In genomic region chr11:76997916-76998704, GRCm38 (mm10) we compare ENCODE assay signal across 8 mouse cellular contexts. TPM values are rescaled to one million over a fixed set of nuclear protein-coding genes. Genes with fewer than 3 reads are reported as not detected.
DNase-seq lines count a peak whose midpoint lies in the region; ATAC-seq lines count a peak whose summit lies in the region.

Gene Slc6a4, plus strand, starts transcription at chr11:76998603.

- H3K27ac ChIP-seq in heart, embryonic 10.5 days: no peak within 1 kb of the TSS; the same call in 1 of the 2 replicates
- no peak within 1 kb of the TSS for H3K27ac ChIP-seq in forebrain, embryonic 14.5 days (ENCODE audit: low read depth, low read length)

- peaks cover 82% of the 10 kb centered on the region for H3K27me3 ChIP-seq in heart, embryonic 10.5 days (ENCODE audit: insufficient read depth, poor library complexity, severe bottlenecking)
- peaks cover 48% of the 10 kb centered on the region for H3K27me3 ChIP-seq in forebrain, embryonic 14.5 days (replicated peaks; ENCODE audit: control insufficient read depth, insufficient read depth, low read length)

- no peaks in the 10 kb centered on the region for H3K36me3 ChIP-seq in heart, embryonic 10.5 days
- no peaks in the 10 kb centered on the region for H3K36me3 ChIP-seq in forebrain, embryonic 14.5 days (ENCODE audit: control insufficient read depth, insufficient read depth, low read length)

- H3K9ac ChIP-seq in forebrain, embryonic 14.5 days (ENCODE audit: low read length): peak within 1 kb of the TSS; percentile 44

- H3K4me3 ChIP-seq in heart, embryonic 10.5 days: peak within 1 kb of the TSS; percentile 64
- peak within 1 kb of the TSS; percentile 40 for H3K4me3 ChIP-seq in forebrain, embryonic 14.5 days (ENCODE audit: low read depth, low read length)

- H3K9me3 ChIP-seq in heart, embryonic 10.5 days: no peaks in the 10 kb centered on the region
- H3K9me3 ChIP-seq in forebrain, embryonic 14.5 days (replicated peaks; ENCODE audit: control insufficient read depth, low read length): no peaks in the 10 kb centered on the region

- peaks cover 24% of the 10 kb centered on the region for H3K4me1 ChIP-seq in heart, embryonic 10.5 days
- H3K4me1 ChIP-seq in forebrain, embryonic 14.5 days (ENCODE audit: control insufficient read depth, insufficient read depth, low read length): peaks cover 8% of the 10 kb centered on the region; the same call in 1 of the 2 replicates

- peak within 1 kb of the TSS; percentile 73 for H3K4me2 ChIP-seq in forebrain, embryonic 14.5 days (ENCODE audit: low read length)

- ATAC-seq in forebrain, embryonic 14.5 days: no peak
- peak; percentile 47; the same call in 1 of the 2 replicates for ATAC-seq in monocyte, adult 5-6 weeks (replicated peaks; ENCODE audit: insufficient number of reproducible peaks, low FRiP score, low TSS enrichment, poor library complexity, severe bottlenecking)

- under 1% methylated on average over 52 of the region's 52 CpGs for WGBS in heart, embryonic 10.5 days
- under 1% methylated on average over 43 of the region's 52 CpGs for WGBS in forebrain, embryonic 14.5 days

- DNase-seq in heart, embryonic 10.5 days (ENCODE audit: low spot score): no peak
- DNase-seq in heart, postnatal 4 days: no peak
- DNase-seq in ZHBTc4 (ENCODE audit: low read depth, low spot score): peak; percentile 45
- peak; percentile 28 for DNase-seq in forebrain, embryonic 14.5 days (ENCODE audit: low spot score)
- DNase-seq in kidney, postnatal 10 days: peak; percentile 31
- DNase-seq in frontal cortex, adult 2 months (ENCODE audit: extremely low spot score in 1 of 2, low spot score in 1 of 2): no peak
- DNase-seq in layer of hippocampus, adult 9-11 months: no peak

RNA-seq across cellular contexts. Expression of gene Slc6a4, which starts in this region (rescaled TPM):
- polyA plus RNA-seq in heart, embryonic 10.5 days (2016; fragmentation: Nextera tagmentation; extraction: Ambion mirVana): 0.83 and 2.3 TPM in 2 replicates
- under 1 TPM; 0.62 to 0.74 TPM for total RNA-seq in heart, postnatal 4 days (2021)
- 0.10 and 0.46 TPM in 2 replicates for polyA plus RNA-seq in forebrain, embryonic 14.5 days (2014; fragmentation: Nextera tagmentation; extraction: Ambion mirVana)
- total RNA-seq in monocyte, adult 5-6 weeks (2017): 5.0 to 11.6 TPM (median 11.4 TPM) in 3 replicates
- 0.19 and 0.20 TPM in 2 replicates for polyA plus RNA-seq in frontal cortex, adult 2 months (2012; rRNA removed)

Comparison
In these comparisons a context has a peak if more than half of its experiments do, and no peak if none do; other contexts are left out.
1. Peak in DNase-seq, H3K4me3 ChIP-seq, H3K9ac ChIP-seq and H3K4me2 ChIP-seq in forebrain, embryonic 14.5 days; RNA of the gene not detected or under 1 TPM.
2. DNase-seq: peak in ZHBTc4 (single experiment) and kidney, postnatal 10 days (single experiment); none in heart, embryonic 10.5 days (single experiment), heart, postnatal 4 days (single experiment), frontal cortex, adult 2 months (0 of 2) and layer of hippocampus, adult 9-11 months (single experiment).